Mouse (Mus musculus): ENCODE results near the gene Igf1r. TPM values are rescaled to one million over a fixed set of nuclear protein-coding genes. Genes with fewer than 3 reads are reported as not detected.

The Igf1r gene
- polyA plus RNA-seq, 1 experiment from 2014 or later: 19.6 TPM

DNA sequence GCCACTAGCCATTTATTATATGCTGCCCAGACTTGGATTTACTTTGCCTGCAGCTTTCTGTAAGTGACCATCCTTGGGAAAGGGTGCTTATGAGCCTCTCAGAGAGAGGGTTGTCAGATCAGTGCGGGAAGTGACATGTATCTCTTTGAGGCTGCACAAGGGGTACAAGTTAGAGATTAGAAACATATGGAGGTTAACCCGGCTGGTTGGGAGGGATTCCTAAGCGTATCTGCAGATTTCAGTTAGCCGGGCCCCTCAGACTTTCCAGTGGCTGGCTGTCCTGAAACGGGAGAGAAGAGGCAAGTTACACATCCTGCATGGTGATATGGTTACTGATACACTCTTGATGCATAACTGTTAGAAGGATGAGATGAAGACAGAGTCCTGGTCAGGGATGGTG, 161.7 kb downstream of the Igf1r start:
- no peak for ATAC-seq (ENCODE audit: borderline replicate concordance, extremely low read depth, low FRiP score, low TSS enrichment)
- Histone ChIP-seq H3K9ac (no peak overlapping the region), H3K9me3 (no peaks in the 10 kb centered on the region), H3K4me1 (peaks cover 34% of the 10 kb centered on the region), H3K4me3 (no peak overlapping the region), H3K36me3 (no peaks in the 10 kb centered on the region), H3K27ac (no peak overlapping the region), H3K27me3 (no peaks in the 10 kb centered on the region), H3K4me2 (no peak overlapping the region)
- WGBS: 42% methylated on average over 5 of the region's 5 CpGs

DNA sequence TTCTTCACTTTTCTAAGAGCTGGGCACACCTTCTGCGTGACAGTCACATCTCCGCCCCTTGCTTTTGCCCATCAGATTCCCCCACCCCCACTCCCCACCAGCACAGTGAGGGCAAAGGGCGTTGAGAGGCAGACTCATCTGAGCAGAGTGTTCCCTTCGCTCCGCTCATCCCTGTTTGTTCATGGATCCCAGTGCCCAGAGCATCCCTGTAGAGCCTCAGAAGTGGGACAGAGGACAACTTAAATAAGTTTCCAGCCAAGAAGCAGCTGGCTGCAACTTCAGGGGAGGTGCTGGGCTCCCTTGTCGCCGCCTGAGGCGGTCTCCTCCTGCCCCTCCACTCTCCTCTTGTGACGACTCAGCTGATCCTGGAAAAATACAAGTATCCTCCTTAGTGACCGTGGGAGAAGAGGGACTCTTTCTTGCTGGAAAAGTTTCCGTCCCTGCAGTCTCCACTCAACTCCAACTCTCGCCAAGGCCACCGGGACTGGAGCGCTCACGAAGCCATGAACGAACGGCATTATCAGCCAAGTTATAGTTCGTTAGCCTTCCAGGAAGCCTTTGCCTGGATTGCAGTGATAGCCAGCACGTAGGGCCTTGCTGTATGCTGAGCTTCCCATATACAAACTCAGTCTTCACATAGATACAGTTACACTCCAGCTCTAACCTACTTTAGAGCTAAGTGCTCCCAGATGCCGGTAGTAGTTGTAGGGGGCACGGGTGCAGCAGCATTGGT, 162.5 kb downstream of the Igf1r start:
- Histone ChIP-seq H3K4me3 (no peak overlapping the region), H3K9ac (no peak overlapping the region), H3K9me3 (no peaks in the 10 kb centered on the region), H3K4me2 (no peak overlapping the region), H3K36me3 (no peaks in the 10 kb centered on the region), H3K27ac (no peak overlapping the region), H3K27me3 (no peaks in the 10 kb centered on the region), H3K4me1 (peaks cover 40% of the 10 kb centered on the region)
- WGBS: 67% methylated on average over 21 of the region's 21 CpGs
- no peak for ATAC-seq (ENCODE audit: borderline replicate concordance, extremely low read depth, low FRiP score, low TSS enrichment)

DNA sequence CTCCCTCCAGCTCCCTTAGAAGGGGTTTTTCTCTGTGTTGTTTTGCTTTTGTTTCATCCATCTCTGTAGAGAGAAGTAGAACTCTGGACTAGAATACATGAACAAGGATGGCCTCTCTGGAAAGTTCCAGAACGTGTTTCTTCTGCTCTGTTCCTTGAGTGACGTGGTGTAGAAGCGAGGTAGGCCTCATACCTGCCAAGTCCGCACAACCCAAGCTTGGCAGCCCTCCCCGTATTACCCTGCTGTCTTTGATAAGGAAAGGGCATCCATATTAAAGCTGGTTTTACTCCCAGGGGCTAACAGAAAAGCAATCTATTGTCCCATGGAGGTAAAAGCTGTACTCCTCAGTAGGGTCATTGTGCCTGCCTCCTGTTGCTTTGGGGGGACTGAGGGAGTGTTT, 164.9 kb downstream of the Igf1r start:
- no peak overlapping the region for H3K4me2 ChIP-seq
- no peak overlapping the region for H3K4me3 ChIP-seq
- H3K9ac ChIP-seq: no peak overlapping the region
- 81% methylated on average over 5 of the region's 5 CpGs for WGBS
- no peak overlapping the region for H3K27ac ChIP-seq
- no peaks in the 10 kb centered on the region for H3K27me3 ChIP-seq
- peaks cover 31% of the 10 kb centered on the region for H3K4me1 ChIP-seq
- no peaks in the 10 kb centered on the region for H3K36me3 ChIP-seq
- no peaks in the 10 kb centered on the region for H3K9me3 ChIP-seq
- ATAC-seq (ENCODE audit: borderline replicate concordance, extremely low read depth, low FRiP score, low TSS enrichment): no peak

GRCm38 (mm10) chr7:68117981-68118380, 165.4 kb downstream of the Igf1r start:
- no peak overlapping the region for H3K9ac ChIP-seq
- H3K4me3 ChIP-seq: no peak overlapping the region
- H3K36me3 ChIP-seq: no peaks in the 10 kb centered on the region
- no peaks in the 10 kb centered on the region for H3K9me3 ChIP-seq
- ATAC-seq (ENCODE audit: borderline replicate concordance, extremely low read depth, low FRiP score, low TSS enrichment): no peak
- H3K27me3 ChIP-seq: no peaks in the 10 kb centered on the region
- H3K4me2 ChIP-seq: no peak overlapping the region
- no peak overlapping the region for H3K27ac ChIP-seq
- peaks cover 27% of the 10 kb centered on the region for H3K4me1 ChIP-seq
- 67% methylated on average over 2 of the region's 2 CpGs for WGBS

GRCm38 (mm10) chr7:68119605-68120004, 167.0 kb downstream of the Igf1r start:
- no peak overlapping the region for H3K4me3 ChIP-seq
- no peaks in the 10 kb centered on the region for H3K27me3 ChIP-seq
- H3K9ac ChIP-seq: no peak overlapping the region
- H3K27ac ChIP-seq: 0 out of 2 replicates have a peak overlapping the region, but pooled peaks have one; percentile 18
- no peak overlapping the region for H3K4me2 ChIP-seq
- H3K36me3 ChIP-seq: no peaks in the 10 kb centered on the region
- WGBS: 37% methylated on average over 5 of the region's 5 CpGs
- ATAC-seq (ENCODE audit: borderline replicate concordance, extremely low read depth, low FRiP score, low TSS enrichment): no peak
- H3K4me1 ChIP-seq: peaks cover 15% of the 10 kb centered on the region
- no peaks in the 10 kb centered on the region for H3K9me3 ChIP-seq

GRCm38 (mm10) chr7:68122418-68122817, 169.8 kb downstream of the Igf1r start:
- H3K27me3 ChIP-seq: no peaks in the 10 kb centered on the region
- no peak overlapping the region for H3K4me2 ChIP-seq
- no peak overlapping the region for H3K4me3 ChIP-seq
- WGBS: 24% methylated on average over 3 of the region's 3 CpGs
- H3K27ac ChIP-seq: no peak overlapping the region
- H3K9ac ChIP-seq: no peak overlapping the region
- H3K9me3 ChIP-seq: no peaks in the 10 kb centered on the region
- ATAC-seq (ENCODE audit: borderline replicate concordance, extremely low read depth, low FRiP score, low TSS enrichment): no peak
- H3K4me1 ChIP-seq: peaks cover 18% of the 10 kb centered on the region
- H3K36me3 ChIP-seq: no peaks in the 10 kb centered on the region

DNA sequence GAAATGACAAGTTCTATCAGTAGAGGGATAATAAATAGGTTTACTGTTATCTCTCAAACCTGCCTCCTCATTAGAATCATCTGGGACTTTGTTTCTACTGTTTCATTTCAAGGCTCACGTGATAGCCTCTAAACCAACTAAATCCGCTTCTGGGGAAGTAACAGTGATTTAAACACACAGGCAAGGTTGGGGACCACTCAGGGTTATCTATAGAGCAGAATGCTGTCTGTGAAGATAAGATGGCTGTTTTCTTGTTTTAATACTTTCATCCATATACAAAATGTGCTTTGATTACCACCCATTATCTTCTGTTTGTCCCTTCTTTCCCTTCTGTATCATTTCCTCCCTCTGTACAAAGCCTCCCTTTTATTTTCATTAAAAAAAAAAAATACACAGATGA, 172.7 kb downstream of the Igf1r start:
- no peak overlapping the region for H3K27ac ChIP-seq
- no peak overlapping the region for H3K4me3 ChIP-seq
- no peaks in the 10 kb centered on the region for H3K9me3 ChIP-seq
- WGBS: 75% methylated on average over 2 of the region's 2 CpGs
- no peak overlapping the region for H3K4me2 ChIP-seq
- H3K36me3 ChIP-seq: no peaks in the 10 kb centered on the region
- ATAC-seq (ENCODE audit: borderline replicate concordance, extremely low read depth, low FRiP score, low TSS enrichment): no peak
- H3K4me1 ChIP-seq: peaks cover 30% of the 10 kb centered on the region
- no peak overlapping the region for H3K9ac ChIP-seq
- no peaks in the 10 kb centered on the region for H3K27me3 ChIP-seq

GRCm38 (mm10) chr7:68127799-68128261, 175.2 kb downstream of the Igf1r start:
- H3K36me3 ChIP-seq: no peaks in the 10 kb centered on the region
- WGBS: 19% methylated on average over 6 of the region's 6 CpGs
- no peak overlapping the region for H3K9ac ChIP-seq
- peaks cover 43% of the 10 kb centered on the region for H3K4me1 ChIP-seq
- 0 out of 2 replicates have a peak overlapping the region, but pooled peaks have one; percentile 78 for H3K27ac ChIP-seq
- ATAC-seq (ENCODE audit: borderline replicate concordance, extremely low read depth, low FRiP score, low TSS enrichment): 0 out of 2 replicates have a peak, but pooled peaks have one; percentile 11
- H3K27me3 ChIP-seq: no peaks in the 10 kb centered on the region
- H3K9me3 ChIP-seq: no peaks in the 10 kb centered on the region
- H3K4me3 ChIP-seq: no peak overlapping the region
- peak overlapping the region; percentile 82 for H3K4me2 ChIP-seq

GRCm38 (mm10) chr7:68128271-68128674, 175.6 kb downstream of the Igf1r start:
- H3K27ac ChIP-seq: peak overlapping the region; percentile 78; the same call in 1 of the 2 replicates
- H3K9me3 ChIP-seq: no peaks in the 10 kb centered on the region
- H3K36me3 ChIP-seq: no peaks in the 10 kb centered on the region
- no peak for ATAC-seq (ENCODE audit: borderline replicate concordance, extremely low read depth, low FRiP score, low TSS enrichment)
- peak overlapping the region; percentile 82 for H3K4me2 ChIP-seq
- no peak overlapping the region for H3K9ac ChIP-seq
- peaks cover 47% of the 10 kb centered on the region for H3K4me1 ChIP-seq
- 8% methylated on average over 7 of the region's 7 CpGs for WGBS
- peak overlapping the region; percentile 59 for H3K4me3 ChIP-seq
- H3K27me3 ChIP-seq: no peaks in the 10 kb centered on the region

GRCm38 (mm10) chr7:68129077-68129511, 176.5 kb downstream of the Igf1r start:
- Histone ChIP-seq H3K4me2 (peak overlapping the region; percentile 82), H3K4me1 (peaks cover 48% of the 10 kb centered on the region), H3K4me3 (peak overlapping the region; percentile 59), H3K9me3 (no peaks in the 10 kb centered on the region), H3K9ac (peak overlapping the region; percentile 39), H3K36me3 (no peaks in the 10 kb centered on the region), H3K27ac (peak overlapping the region; percentile 78), H3K27me3 (no peaks in the 10 kb centered on the region)
- ATAC-seq (ENCODE audit: borderline replicate concordance, extremely low read depth, low FRiP score, low TSS enrichment): peak; percentile 89
- whole genome bisulfite sequencing: 0% methylated on average over 19 of the region's 19 CpGs

GRCm38 (mm10) chr7:68129546-68130253, 177.1 kb downstream of the Igf1r start:
- H3K4me1 ChIP-seq: peaks cover 51% of the 10 kb centered on the region
- peak overlapping the region; percentile 39 for H3K9ac ChIP-seq
- under 1% methylated on average over 19 of the region's 19 CpGs for WGBS
- no peaks in the 10 kb centered on the region for H3K36me3 ChIP-seq
- peak overlapping the region; percentile 82 for H3K4me2 ChIP-seq
- no peaks in the 10 kb centered on the region for H3K9me3 ChIP-seq
- H3K27me3 ChIP-seq: no peaks in the 10 kb centered on the region
- peak; percentile 53; the same call in 1 of the 2 replicates for ATAC-seq (ENCODE audit: borderline replicate concordance, extremely low read depth, low FRiP score, low TSS enrichment)
- H3K4me3 ChIP-seq: peak overlapping the region; percentile 59
- H3K27ac ChIP-seq: peak overlapping the region; percentile 78
